Mouse (Mus musculus) forebrain, embryonic 16.5 days (tissue): ENCODE results near the gene Fbxl2. TPM values are rescaled to one million over a fixed set of nuclear protein-coding genes. Genes with fewer than 3 reads are reported as not detected.

Source experiments
- ATAC-seq: fragments of 200-750 bp; cut with Nextera tagmentation; 2 replicates; pipeline ENCODE4 v1.8.0; 2017; ENCODE audit warnings: mild to moderate bottlenecking, moderate library complexity
- H3K27ac ChIP-seq: fragments of 300-500 bp; sonication (generic); 2 replicates; pipeline ENCODE4 v1.5.1; 2014; ENCODE audit warnings: low read length, control low read depth
- H3K27me3 ChIP-seq: fragments of 300-500 bp; sonication (generic); replicated peaks from 2 replicates; pipeline ENCODE4 v1.6.1; 2014; ENCODE audit warnings: low read length; ENCODE audit not compliant: control insufficient read depth, insufficient read depth
- H3K36me3 ChIP-seq: fragments of 300-500 bp; sonication (generic); 2 replicates; pipeline ENCODE4 v1.6.1; 2014; ENCODE audit not compliant: control insufficient read depth, insufficient read depth
- H3K4me1 ChIP-seq: fragments of 300-500 bp; sonication (generic); replicated peaks from 2 replicates; pipeline ENCODE4 v1.6.1; 2014; ENCODE audit warnings: low read length; ENCODE audit not compliant: control insufficient read depth, insufficient read depth
- H3K4me2 ChIP-seq: fragments of 300-500 bp; sonication (generic); 2 replicates; pipeline ENCODE4 v1.6.1; 2014; ENCODE audit warnings: mild to moderate bottlenecking, low read length, control low read depth
- H3K4me3 ChIP-seq: fragments of 300-500 bp; sonication (generic); replicated peaks from 2 replicates; pipeline ENCODE4 v1.5.1; 2014; ENCODE audit warnings: mild to moderate bottlenecking, low read length, control low read depth
- H3K9ac ChIP-seq: fragments of 300-500 bp; sonication (generic); replicated peaks from 2 replicates; pipeline ENCODE4 v1.6.1; 2014; ENCODE audit warnings: low read depth, low read length, control low read depth
- H3K9me3 ChIP-seq: fragments of 300-500 bp; sonication (generic); 2 replicates; pipeline ENCODE4 v1.6.1; 2016; ENCODE audit warnings: low read length; ENCODE audit not compliant: control insufficient read depth
- WGBS: fragments of 180-500 bp; shearing (Covaris S2); extraction: QIAGEN DNeasy Blood & Tissue Kit; methylation state at CpG from one replicate; pipeline ENCODE4 v1.1.7; 2014; 5-methylcytosine and 5-hydroxymethylcytosine counted together
- polyA plus RNA-seq: library from polyadenylated mRNA; unstranded; fragments of >200 nt; fragmentation: Nextera tagmentation; extraction: Ambion mirVana; gene quantifications from 2 replicates; pipeline ENCODE4 v1.2.1, GENCODE M21; 2015

The Fbxl2 gene
- polyA plus RNA-seq, 1 experiment from 2014 or later = 26.8 TPM

DNA sequence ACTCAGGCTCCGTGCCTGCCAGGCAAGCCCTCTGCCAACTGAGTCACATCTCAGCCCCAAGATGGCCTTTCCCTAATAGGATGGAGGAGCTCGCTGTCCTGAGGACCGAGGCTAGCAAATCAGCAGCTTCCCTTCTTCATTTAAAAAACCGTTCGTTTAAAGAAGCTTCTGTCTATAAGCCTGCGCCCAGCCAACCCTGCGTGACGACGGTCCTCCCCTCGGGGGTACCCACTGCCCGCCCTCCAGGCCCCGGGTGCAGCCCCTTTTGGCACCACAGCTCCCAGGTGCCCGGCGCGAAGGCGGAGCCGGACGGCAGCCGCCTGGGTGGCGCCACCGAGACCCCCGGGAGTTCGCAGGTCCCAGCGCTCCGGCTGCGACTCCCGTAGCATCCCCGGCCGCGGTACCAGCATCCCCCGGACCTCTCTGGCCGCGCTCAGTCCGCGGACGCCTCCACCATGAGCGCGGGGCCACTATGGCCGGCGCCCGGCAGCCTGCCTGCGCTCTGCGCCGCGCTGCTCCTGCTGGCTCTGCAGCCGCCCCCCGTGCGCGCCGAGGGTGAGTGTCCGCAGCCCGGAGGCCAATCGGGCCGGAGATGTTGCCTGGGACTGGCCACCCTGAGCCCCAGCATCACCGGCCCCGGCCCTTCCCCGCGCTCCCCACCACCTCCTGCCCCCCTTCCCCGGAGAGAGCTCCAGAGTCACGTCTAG, 11.3 kb upstream of the Fbxl2 start, which contains the start of gene Susd5:
TSS of gene Susd5 (plus strand) at position 51 of the 707 bp plus-strand sequence.
- Histone ChIP-seq H3K27ac (no peak within 1 kb of the TSS), H3K4me1 (peaks cover 8% of the 10 kb centered on the region), H3K4me3 (peak within 1 kb of the TSS; percentile 50), H3K9ac (peak within 1 kb of the TSS; percentile 50), H3K36me3 (no peaks in the 10 kb centered on the region), H3K27me3 (peaks cover 24% of the 10 kb centered on the region), H3K4me2 (peak within 1 kb of the TSS; percentile 82), H3K9me3 (no peaks in the 10 kb centered on the region)
- WGBS = under 1% methylated on average over 59 of the region's 60 CpGs
- ATAC-seq = peak; percentile 58

DNA sequence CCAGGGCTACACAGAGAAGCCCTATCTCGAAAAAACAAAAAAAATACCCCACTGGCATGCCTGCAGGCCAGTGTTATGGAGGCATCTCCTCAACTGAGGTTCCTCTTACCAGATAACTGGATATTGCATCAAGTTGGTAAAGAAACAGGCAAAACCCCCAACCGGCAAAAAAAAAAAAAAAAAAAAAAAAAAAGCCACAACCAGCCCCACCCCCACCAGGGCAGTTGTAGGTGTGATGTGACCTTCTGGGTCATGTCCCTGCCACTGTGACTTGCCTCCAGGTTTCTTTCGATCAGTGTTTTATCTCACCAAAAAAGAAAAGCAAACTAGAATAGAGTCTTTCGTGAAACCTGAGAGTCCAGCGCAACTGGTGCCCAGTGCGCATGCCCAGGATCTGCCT, 6.9 kb upstream of the Fbxl2 start:
- H3K27ac ChIP-seq = no peak overlapping the region
- no peak overlapping the region for H3K4me2 ChIP-seq
- ATAC-seq = no peak
- no peaks in the 10 kb centered on the region for H3K9me3 ChIP-seq
- peaks cover 19% of the 10 kb centered on the region for H3K27me3 ChIP-seq
- 92% methylated on average over 6 of the region's 6 CpGs for WGBS
- no peak overlapping the region for H3K4me3 ChIP-seq
- H3K9ac ChIP-seq = no peak overlapping the region
- H3K4me1 ChIP-seq = peaks cover 8% of the 10 kb centered on the region
- no peaks in the 10 kb centered on the region for H3K36me3 ChIP-seq

DNA sequence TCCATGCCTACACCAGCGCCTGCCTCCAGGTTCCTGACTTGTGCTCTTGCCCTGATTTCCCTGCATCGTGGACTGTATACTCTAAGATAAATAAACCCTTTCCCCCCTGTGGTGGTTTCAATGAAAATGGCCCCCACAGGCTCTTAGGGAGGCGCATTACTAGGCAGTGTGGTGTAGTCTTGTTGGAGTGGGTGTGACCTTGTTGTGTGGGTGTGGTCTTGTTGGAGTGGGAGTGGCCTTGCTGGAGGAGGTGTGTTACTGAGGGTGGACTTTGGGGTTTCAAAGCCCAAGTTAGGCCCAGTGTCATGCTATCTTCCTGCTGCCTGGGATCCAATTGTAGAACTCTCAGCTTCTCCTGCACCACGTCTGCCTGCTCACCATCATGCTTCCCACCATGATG, 6.0 kb upstream of the Fbxl2 start:
- no peak overlapping the region for H3K27ac ChIP-seq
- no peaks in the 10 kb centered on the region for H3K36me3 ChIP-seq
- H3K4me2 ChIP-seq = no peak overlapping the region
- H3K4me1 ChIP-seq = peaks cover 2% of the 10 kb centered on the region
- 77% methylated on average over 4 of the region's 4 CpGs for WGBS
- H3K27me3 ChIP-seq = peaks cover 13% of the 10 kb centered on the region
- H3K4me3 ChIP-seq = no peak overlapping the region
- no peak overlapping the region for H3K9ac ChIP-seq
- ATAC-seq = no peak
- no peaks in the 10 kb centered on the region for H3K9me3 ChIP-seq

DNA sequence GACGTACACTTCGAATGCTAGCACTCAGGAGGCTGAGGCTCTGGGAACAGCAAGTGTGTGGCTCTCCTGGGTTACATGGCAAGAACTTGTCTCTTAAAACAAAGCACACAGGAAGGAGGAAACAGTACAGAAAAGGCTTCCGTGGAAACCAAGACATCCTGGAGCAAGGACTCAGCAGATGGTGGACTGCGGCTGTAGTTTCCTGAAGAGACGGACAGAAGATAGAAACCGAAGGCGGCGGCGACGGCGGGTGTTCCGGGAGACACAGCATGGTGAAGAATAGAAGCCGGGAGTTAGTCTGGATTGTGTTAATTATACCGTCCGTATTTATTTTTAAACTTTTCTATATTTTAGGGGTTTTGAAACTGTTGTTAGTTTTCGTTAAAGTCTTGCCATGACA, 4.8 kb upstream of the Fbxl2 start:
- no peak for ATAC-seq
- Histone ChIP-seq H3K4me3 (no peak overlapping the region), H3K27ac (no peak overlapping the region), H3K27me3 (0 out of 2 replicates have a peak, but pooled peaks cover under 1% of the 10 kb centered on the region), H3K4me2 (no peak overlapping the region), H3K9ac (no peak overlapping the region), H3K4me1 (no peaks in the 10 kb centered on the region), H3K9me3 (no peaks in the 10 kb centered on the region), H3K36me3 (no peaks in the 10 kb centered on the region)
- WGBS = 91% methylated on average over 16 of the region's 16 CpGs

DNA sequence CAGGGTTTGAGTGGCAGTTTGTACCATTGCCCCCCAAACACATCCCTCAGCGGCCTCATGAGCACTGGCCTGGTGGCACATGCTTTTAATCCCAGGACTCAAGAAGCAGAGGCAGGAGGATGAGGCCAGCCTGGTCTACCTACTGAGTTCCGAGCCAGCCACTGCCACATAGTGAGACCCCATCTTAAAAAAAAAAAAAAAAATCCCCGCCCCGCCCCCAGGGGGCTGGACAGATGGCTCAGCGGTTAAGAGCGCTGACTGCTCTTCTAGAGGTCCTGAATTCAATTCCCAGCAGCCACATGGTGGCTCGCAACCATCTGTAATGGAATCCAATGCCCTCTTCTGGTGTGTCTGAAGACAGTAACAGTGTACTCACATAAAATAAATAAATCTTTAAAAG, 4.1 kb upstream of the Fbxl2 start:
- Histone ChIP-seq H3K27ac (no peak overlapping the region), H3K27me3 (no peaks in the 10 kb centered on the region), H3K9me3 (no peaks in the 10 kb centered on the region), H3K4me1 (no peaks in the 10 kb centered on the region), H3K4me2 (no peak overlapping the region), H3K36me3 (no peaks in the 10 kb centered on the region), H3K9ac (no peak overlapping the region), H3K4me3 (no peak overlapping the region)
- 93% methylated on average over 7 of the region's 7 CpGs for WGBS
- no peak for ATAC-seq

DNA sequence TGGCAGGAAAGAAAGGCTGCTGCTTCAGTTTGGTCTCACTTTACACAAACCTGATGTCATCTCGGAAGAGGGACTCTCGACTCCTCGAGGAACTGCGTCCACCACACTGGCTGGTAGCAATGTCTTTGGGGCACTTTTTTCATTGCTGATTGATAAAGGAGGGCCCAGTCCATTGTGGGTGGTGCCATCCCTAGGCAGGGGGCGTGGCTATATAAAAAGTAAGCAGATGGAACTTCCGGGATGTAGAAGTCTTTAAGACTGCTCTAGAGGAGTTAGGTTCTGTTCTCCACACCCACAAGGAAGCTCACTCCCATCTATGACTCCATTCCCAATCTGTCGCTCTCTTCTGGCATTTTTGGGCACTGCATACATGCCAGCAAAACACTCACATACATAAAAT, 685 bp upstream of the Fbxl2 start:
- no peaks in the 10 kb centered on the region for H3K36me3 ChIP-seq
- H3K27ac ChIP-seq = no peak overlapping the region
- 90% methylated on average over 7 of the region's 7 CpGs for WGBS
- no peaks in the 10 kb centered on the region for H3K4me1 ChIP-seq
- H3K9ac ChIP-seq = no peak overlapping the region
- no peaks in the 10 kb centered on the region for H3K27me3 ChIP-seq
- no peaks in the 10 kb centered on the region for H3K9me3 ChIP-seq
- H3K4me2 ChIP-seq = no peak overlapping the region
- ATAC-seq = no peak
- no peak overlapping the region for H3K4me3 ChIP-seq

DNA sequence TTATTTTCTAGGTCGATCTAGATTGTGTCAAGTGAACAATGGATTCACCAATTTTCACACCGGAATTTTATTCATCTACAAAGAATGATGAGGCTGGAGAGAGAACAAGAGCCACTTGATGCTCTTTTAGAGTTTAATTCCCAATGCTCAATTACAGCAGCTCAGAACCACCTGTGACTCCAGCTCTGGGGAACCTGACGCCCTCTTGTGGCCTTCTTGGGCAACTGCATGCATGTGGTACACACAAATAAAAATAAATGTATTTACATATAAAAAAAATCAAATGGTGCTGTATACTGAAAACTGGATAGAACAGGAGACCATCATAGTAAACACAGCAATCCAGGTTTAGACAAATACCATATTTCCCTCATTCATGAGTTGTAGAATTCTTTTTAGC, 1.5 kb downstream of the Fbxl2 start:
- no peak overlapping the region for H3K27ac ChIP-seq
- no peaks in the 10 kb centered on the region for H3K27me3 ChIP-seq
- H3K9me3 ChIP-seq = no peaks in the 10 kb centered on the region
- H3K4me1 ChIP-seq = no peaks in the 10 kb centered on the region
- no peak overlapping the region for H3K4me3 ChIP-seq
- H3K4me2 ChIP-seq = no peak overlapping the region
- WGBS = 62% methylated on average over 3 of the region's 3 CpGs
- no peaks in the 10 kb centered on the region for H3K36me3 ChIP-seq
- ATAC-seq = no peak
- H3K9ac ChIP-seq = no peak overlapping the region

DNA sequence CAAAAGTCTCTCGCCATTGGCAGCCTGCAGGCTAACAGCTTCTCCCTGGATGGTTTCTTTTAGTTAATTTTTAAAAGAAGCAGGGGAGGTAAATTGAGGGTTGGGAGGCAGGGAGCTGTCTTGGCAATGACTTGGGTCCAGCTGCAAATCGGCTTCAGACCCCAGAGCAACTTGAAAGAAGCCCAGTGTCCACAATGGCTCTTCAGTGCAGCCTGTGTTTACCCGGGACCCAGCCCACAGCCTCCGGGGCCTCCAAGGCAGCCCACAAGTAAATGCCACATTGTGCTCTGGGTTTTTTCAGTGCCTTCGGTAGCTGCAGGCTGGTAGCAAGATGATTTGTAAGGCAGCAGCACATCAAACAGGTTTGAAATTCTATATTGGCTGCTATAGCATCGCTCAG, 3.5 kb downstream of the Fbxl2 start:
- Histone ChIP-seq H3K4me1 (no peaks in the 10 kb centered on the region), H3K4me2 (no peak overlapping the region), H3K9me3 (no peaks in the 10 kb centered on the region), H3K27me3 (no peaks in the 10 kb centered on the region), H3K9ac (no peak overlapping the region), H3K4me3 (no peak overlapping the region), H3K36me3 (no peaks in the 10 kb centered on the region), H3K27ac (no peak overlapping the region)
- 30% methylated on average over 6 of the region's 6 CpGs for WGBS
- ATAC-seq = 0 out of 2 replicates have a peak, but pooled peaks have one; percentile 38

DNA sequence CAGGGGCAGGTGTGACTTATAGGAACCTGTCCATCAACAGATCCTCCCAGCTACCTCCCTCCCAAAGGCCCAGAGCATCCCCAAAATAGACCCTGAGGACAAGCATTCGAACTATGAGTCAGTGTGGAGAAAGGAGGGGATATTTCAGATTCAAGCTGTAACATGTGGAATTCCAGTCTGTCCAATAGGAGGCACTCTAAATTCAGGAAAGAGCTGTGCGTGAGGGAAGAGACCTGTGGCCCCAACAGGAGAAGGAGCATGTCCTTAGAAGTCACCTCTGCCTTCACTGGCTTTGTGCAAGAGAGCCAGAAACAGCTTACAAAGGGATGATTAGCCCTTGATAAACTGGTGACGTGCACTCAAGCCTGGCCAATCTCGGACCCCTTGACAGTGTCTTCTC, 5.0 kb downstream of the Fbxl2 start:
- 79% methylated on average over 4 of the region's 4 CpGs for WGBS
- Histone ChIP-seq H3K9ac (no peak overlapping the region), H3K27ac (no peak overlapping the region), H3K4me2 (no peak overlapping the region), H3K27me3 (no peaks in the 10 kb centered on the region), H3K4me3 (no peak overlapping the region), H3K9me3 (no peaks in the 10 kb centered on the region), H3K36me3 (no peaks in the 10 kb centered on the region), H3K4me1 (no peaks in the 10 kb centered on the region)
- ATAC-seq = no peak
